Mouse (Mus musculus): ENCODE measurements at regions not wholly inside any gene's neighbourhood (a gene's known extent, or its start where the extent isn't known, plus 50 kb on each side); places are given as distances from the start of the nearest gene placed in this dataset.
A peak's percentile ranks its signal among the peaks of the same experiment; 100 is the strongest.

GRCm38 (mm10) chrX:13224902-13225301, 55.9 kb upstream of the Ddx3x start:
- no peak for DNase-seq

- no peak for DNase-seq
Measured at GRCm38 (mm10) chrX:13226429-13226828, 54.3 kb upstream of the Ddx3x start.

- no peak for DNase-seq
Measured at GRCm38 (mm10) chrX:13229891-13230614, 50.7 kb upstream of the Ddx3x start.

- DNase-seq = peak; percentile 92
Measured at GRCm38 (mm10) chrX:13230615-13231179, 50.1 kb upstream of the Ddx3x start.
